Mouse (Mus musculus): ENCODE measurements at regions not wholly inside any gene's neighbourhood (a gene's known extent, or its start where the extent isn't known, plus 50 kb on each side); places are given as distances from the start of the nearest gene placed in this dataset.

GRCm38 (mm10) chr10:99418497-99418896, 155.5 kb downstream of the Dusp6 start:
- TF ChIP-seq CTCF (IDR thresholded peaks at IDR 0.05; ENCODE audit: extremely low read depth, insufficient read length, insufficient replicate concordance, low read depth, low read length) (no peak), POLR2A (IDR thresholded peaks at IDR 0.05; ENCODE audit: low read depth, low read length) (no peak)

Data from small intestine, adult 2 months (tissue).